Mouse (Mus musculus) olfactory bulb, adult 2 months (tissue): ENCODE results near the gene Tcte1.

Experiments used
- CTCF ChIP-seq: fragments of 200-500 bp; IDR thresholded peaks from 2 replicates; pipeline ENCODE4 v1.5.1; 2012; ENCODE audit warnings: low read depth, mild to moderate bottlenecking, low read length, moderate library complexity; ENCODE audit not compliant: insufficient read depth
- POLR2A ChIP-seq: fragments of 200-500 bp; IDR thresholded peaks from 2 replicates; pipeline ENCODE4 v1.6.1; 2012; ENCODE audit warnings: mild to moderate bottlenecking, low read depth, low read length, moderate library complexity; ENCODE audit not compliant: insufficient read depth

DNA sequence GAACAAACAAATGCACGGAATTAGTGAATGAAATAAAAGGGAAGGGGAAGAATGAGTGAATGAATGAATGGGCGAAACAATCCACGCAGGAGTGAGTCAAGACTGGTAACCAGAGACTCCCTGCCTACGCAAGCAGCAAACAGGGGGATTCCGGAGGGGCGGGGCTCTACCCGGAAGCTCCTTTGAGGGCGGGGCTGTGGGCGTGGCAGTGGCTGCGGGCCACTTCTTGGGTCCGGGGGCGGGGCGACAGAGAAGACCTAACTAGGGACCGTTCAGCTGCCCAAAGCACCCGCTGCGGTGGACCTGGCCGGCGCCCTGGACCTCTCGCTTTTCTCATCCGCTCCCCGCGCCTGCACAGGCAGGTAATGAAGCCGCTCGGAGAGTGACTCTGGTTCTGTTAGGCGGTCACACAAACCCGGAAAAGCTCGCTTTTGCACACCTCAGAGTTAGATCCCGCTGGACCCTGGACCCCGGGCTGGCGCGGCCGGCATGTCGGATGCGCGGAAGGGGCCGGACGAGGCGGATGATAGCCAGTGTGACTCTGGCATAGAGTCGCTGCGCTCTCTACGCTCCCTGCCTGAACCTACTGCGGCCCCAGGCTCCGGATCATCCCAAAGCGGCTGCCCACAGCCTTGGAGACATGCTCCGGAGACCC, 32.3 kb downstream of the Tcte1 start, which contains the start of gene Nfkbie:
- TF ChIP-seq POLR2A (no peak), CTCF (no peak)
